Mouse (Mus musculus): ENCODE data around the gene Ptpn3.

DNA sequence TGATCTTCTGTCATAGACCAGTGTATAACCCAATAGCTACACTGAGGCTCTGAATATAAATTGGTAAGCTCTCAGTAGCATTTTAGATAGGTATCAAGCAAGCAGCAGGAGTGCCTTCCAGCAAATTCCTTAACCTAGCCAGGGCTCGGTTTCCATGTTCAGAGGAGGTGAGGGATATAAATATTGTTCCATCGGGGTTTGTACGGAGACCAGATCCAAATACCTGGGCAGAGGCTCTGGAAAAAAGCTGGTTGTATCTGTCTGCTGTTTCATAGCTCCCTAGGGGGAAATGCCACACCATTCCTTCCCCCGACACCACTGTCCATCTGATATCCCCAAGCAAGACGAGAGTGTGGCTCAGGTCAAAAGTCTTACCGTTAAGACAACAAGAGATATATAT, 47.2 kb downstream of the Ptpn3 start:
- TF ChIP-seq EP300 (IDR thresholded peaks at IDR 0.05; ENCODE audit: low read depth) (no peak), CTCF (IDR thresholded peaks at IDR 0.05; ENCODE audit: low read depth) (no peak)
